Mouse (Mus musculus) liver, adult 2 months (tissue): Measurements from ENCODE around the gene Rdh7. TPM values are rescaled to one million over a fixed set of nuclear protein-coding genes. Genes with fewer than 3 reads are reported as not detected.
"Not testable (repeated sequence)": the region's sequence is repeated elsewhere in the genome, so short reads cannot be mapped to it uniquely, and the experiment has no call there.

ENCODE experiments used
- DNase-seq: peaks from one replicate; pipeline ENCODE4 v3.0.0-alpha.2; 2011; ENCODE audit warnings: low read depth, low spot score; ENCODE audit errors: extremely low read depth
- H3K27ac ChIP-seq: fragments of 200-500 bp; replicated peaks from 2 replicates; pipeline ENCODE4 v1.5.1; 2012; ENCODE audit warnings: low read depth, mild to moderate bottlenecking, control low read depth, inconsistent platforms, low read length; ENCODE audit not compliant: insufficient read depth
- H3K27me3 ChIP-seq: fragments of 200-500 bp; 2 replicates; pipeline ENCODE4 v1.6.1; 2012; ENCODE audit warnings: mild to moderate bottlenecking, moderate library complexity, low read length, inconsistent platforms; ENCODE audit not compliant: control insufficient read depth, insufficient read depth
- H3K36me3 ChIP-seq: fragments of 200-500 bp; 2 replicates; pipeline ENCODE4 v1.6.1; 2012; ENCODE audit warnings: low read length, inconsistent platforms; ENCODE audit not compliant: control insufficient read depth, insufficient read depth
- H3K4me1 ChIP-seq: fragments of 200-500 bp; 2 replicates; pipeline ENCODE4 v1.6.1; 2011; ENCODE audit warnings: low read length; ENCODE audit not compliant: control insufficient read depth, insufficient read depth
- H3K4me3 ChIP-seq: fragments of 200-500 bp; 2 replicates; pipeline ENCODE4 v1.5.1; 2011; ENCODE audit warnings: low read depth, mild to moderate bottlenecking, control low read depth, low read length, moderate library complexity; ENCODE audit not compliant: insufficient read depth
- H3K79me2 ChIP-seq: fragments of 200-500 bp; 2 replicates; pipeline ENCODE4 v1.6.1; 2012; ENCODE audit warnings: inconsistent platforms, mild to moderate bottlenecking, low read length, moderate library complexity; ENCODE audit not compliant: control insufficient read depth, insufficient read depth
- H3K9ac ChIP-seq: fragments of 200-500 bp; 2 replicates; pipeline ENCODE4 v1.6.1; 2012; ENCODE audit warnings: low read depth, mild to moderate bottlenecking, control low read depth, inconsistent platforms, low read length
- CTCF ChIP-seq: fragments of 200-500 bp; IDR thresholded peaks from 2 replicates; pipeline ENCODE4 v1.5.1; 2011; ENCODE audit warnings: low read depth, low read length, control low read depth
- POLR2A ChIP-seq: fragments of 200-500 bp; IDR thresholded peaks from 2 replicates; pipeline ENCODE4 v1.6.1; 2011; ENCODE audit warnings: low read length, control low read depth; ENCODE audit not compliant: insufficient read depth; ENCODE audit errors: extremely low read depth
- WGBS: fragments of 180-500 bp; shearing (Covaris S2); methylation state at CpG from one replicate; pipeline ENCODE4 v1.1.7; 2018; 5-methylcytosine and 5-hydroxymethylcytosine counted together
- polyA plus RNA-seq: library from polyadenylated mRNA; depleted of rRNA; stranded (reverse); fragments of >200 nt; gene quantifications from 2 replicates; pipeline ENCODE4 v1.2.3, GENCODE M21; 2012
- total RNA-seq: library from RNA; depleted of rRNA; stranded (reverse); fragments of >200 nt; gene quantifications from 2 replicates; pipeline ENCODE4 v1.2.3, GENCODE M21; 2014

Gene Rdh7
- total and polyA plus RNA-seq, 2 experiments = 1,219 to 1,436 TPM

DNA sequence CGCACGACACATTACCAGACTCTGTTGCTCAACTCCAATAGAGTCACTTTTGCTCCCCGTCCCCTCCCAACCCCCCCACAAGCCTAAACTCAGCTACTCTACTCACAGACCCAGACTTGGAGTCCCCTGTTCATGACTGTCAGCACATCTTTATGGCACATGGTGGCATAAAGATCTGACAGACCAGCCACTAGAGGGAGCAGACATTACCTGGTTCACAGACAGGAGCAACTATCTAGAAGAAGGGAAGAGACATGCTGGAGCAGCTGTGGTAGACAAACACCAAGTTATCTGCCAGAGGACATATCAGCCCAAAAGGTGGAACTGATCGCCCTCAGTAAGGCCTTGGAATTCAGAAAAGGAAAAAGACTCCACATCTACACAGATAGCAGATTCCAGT lies 16.1 kb downstream of the Rdh7 start:
- no peaks in the 10 kb centered on the region for H3K36me3 ChIP-seq
- TF ChIP-seq CTCF (0 out of 2 replicates have a peak, but pooled peaks have one; percentile 7), POLR2A (no peak)
- peaks cover 13% of the 10 kb centered on the region for H3K4me1 ChIP-seq
- H3K27me3 ChIP-seq = no peaks in the 10 kb centered on the region
- DNase-seq = peak; percentile 77
- peak overlapping the region; percentile 8; the same call in 1 of the 2 replicates for H3K27ac ChIP-seq
- 26% methylated on average over 4 of the region's 4 CpGs for WGBS
- H3K9ac ChIP-seq = no peak overlapping the region
- peaks cover 8% of the 10 kb centered on the region; the same call in 1 of the 2 replicates for H3K79me2 ChIP-seq
- no peak overlapping the region for H3K4me3 ChIP-seq

GRCm38 (mm10) chr10:127866232-127866631 lies 22.4 kb downstream of the Rdh7 start, which contains the start of gene Rdh16f2:
Gene Rdh16f2, plus strand, starts transcription at chr10:127866474.
- Histone ChIP-seq H3K4me1 (peaks cover 17% of the 10 kb centered on the region), H3K27ac (peak within 1 kb of the TSS; percentile 76), H3K79me2 (peaks cover 8% of the 10 kb centered on the region; the same call in 1 of the 2 replicates), H3K27me3 (no peaks in the 10 kb centered on the region), H3K36me3 (no peaks in the 10 kb centered on the region), H3K4me3 (peak within 1 kb of the TSS; percentile 30), H3K9ac (peak within 1 kb of the TSS; percentile 22)
- peak; percentile 95 for DNase-seq
- WGBS = 37% methylated on average over 3 of the region's 3 CpGs
- TF ChIP-seq POLR2A (no peak), CTCF (no peak)

GRCm38 (mm10) chr10:127864931-127865330 lies 23.7 kb downstream of the Rdh7 start:
- Histone ChIP-seq H3K27ac (peak overlapping the region; percentile 67), H3K36me3 (no peaks in the 10 kb centered on the region), H3K27me3 (no peaks in the 10 kb centered on the region), H3K4me1 (peaks cover 17% of the 10 kb centered on the region), H3K9ac (no peak overlapping the region), H3K4me3 (no peak overlapping the region), H3K79me2 (peaks cover 6% of the 10 kb centered on the region; the same call in 1 of the 2 replicates)
- no peak for TF ChIP-seq CTCF
- no peak for TF ChIP-seq POLR2A
- DNase-seq = peak; percentile 89

DNA sequence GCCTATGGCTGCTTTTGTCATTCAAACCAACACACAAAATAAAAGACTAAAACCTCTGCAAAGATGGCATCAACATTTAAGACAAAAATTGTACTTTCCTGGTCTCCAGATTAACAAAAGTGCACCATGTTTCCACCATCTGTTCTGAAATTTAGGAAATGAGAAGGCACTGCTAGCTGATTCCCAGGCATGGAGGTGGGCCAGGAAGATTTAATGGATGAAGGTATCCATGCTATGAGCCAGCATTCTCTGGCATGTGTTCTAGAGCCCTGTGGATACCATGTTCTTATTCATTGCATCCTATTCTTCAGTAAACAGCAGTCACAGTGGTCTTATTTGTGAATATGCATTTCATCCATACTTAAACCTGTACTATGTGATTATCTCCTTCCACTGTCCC lies 32.2 kb downstream of the Rdh7 start:
- Histone ChIP-seq H3K4me1 (no peaks in the 10 kb centered on the region), H3K36me3 (no peaks in the 10 kb centered on the region), H3K79me2 (no peaks in the 10 kb centered on the region), H3K9ac (no peak overlapping the region), H3K27ac (no peak overlapping the region), H3K27me3 (no peaks in the 10 kb centered on the region), H3K4me3 (no peak overlapping the region)
- no peak for DNase-seq
- TF ChIP-seq CTCF (no peak), POLR2A (no peak)

DNA sequence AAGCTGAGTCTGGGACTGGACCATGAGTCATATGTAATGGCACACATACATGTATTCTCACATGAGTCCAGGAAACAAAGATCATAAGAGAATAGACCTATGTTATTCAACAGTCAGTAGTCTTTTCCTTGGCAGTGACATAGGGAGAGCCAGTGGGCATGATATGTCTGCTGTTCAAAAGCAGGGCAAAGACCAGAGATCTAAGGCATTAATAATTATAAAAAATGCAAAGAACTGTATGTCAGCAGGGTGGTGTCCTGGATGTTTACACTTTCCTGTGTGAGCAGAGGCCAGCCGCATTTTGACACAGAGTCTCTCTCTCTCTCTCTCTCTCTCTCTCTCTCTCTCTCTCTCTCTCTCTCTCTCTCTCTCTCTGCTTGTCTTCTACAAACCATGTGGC lies 39.0 kb downstream of the Rdh7 start, which contains the start of gene Rdh19:
Rdh19 (plus strand) TSS at position 301 of the 400 bp plus-strand sequence.
- no peak for TF ChIP-seq CTCF
- no peak for TF ChIP-seq POLR2A
- no peaks in the 10 kb centered on the region for H3K36me3 ChIP-seq
- 79% methylated on average over 1 of the region's 1 CpGs for WGBS

DNA sequence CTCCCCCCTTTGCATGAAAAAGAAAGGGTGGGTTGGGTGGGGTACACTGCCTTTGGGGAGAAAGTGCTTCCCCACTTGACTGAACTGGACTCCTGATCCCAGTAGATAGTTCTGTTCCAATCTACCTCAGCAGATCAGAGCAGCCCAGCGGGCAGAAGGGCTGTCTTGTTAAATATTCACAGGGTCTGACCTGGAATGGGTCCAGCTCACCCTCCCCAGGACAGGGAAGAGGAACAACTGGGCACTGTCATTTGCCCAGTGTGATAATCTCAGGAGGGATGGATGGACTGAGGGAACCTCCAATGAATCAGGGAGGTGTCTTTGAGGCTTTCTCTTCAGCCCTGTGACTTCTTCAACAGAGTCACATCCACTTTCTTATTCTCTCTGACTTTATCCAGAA lies 40.5 kb downstream of the Rdh7 start:
- H3K27me3 ChIP-seq = no peaks in the 10 kb centered on the region
- H3K9ac ChIP-seq = no peak overlapping the region
- H3K4me3 ChIP-seq = no peak overlapping the region
- TF ChIP-seq CTCF (no peak), POLR2A (no peak)
- no peaks in the 10 kb centered on the region for H3K79me2 ChIP-seq
- no peak overlapping the region for H3K27ac ChIP-seq
- H3K4me1 ChIP-seq = peaks cover 4% of the 10 kb centered on the region
- DNase-seq = peak; percentile 84
- no peaks in the 10 kb centered on the region for H3K36me3 ChIP-seq
- WGBS = 27% methylated on average over 1 of the region's 1 CpGs

More for the DNA sequence above, 39.0 kb downstream of the Rdh7 start, which contains the start of gene Rdh19:
- no peak within 1 kb of the TSS for H3K4me3 ChIP-seq
- no peak within 1 kb of the TSS for H3K9ac ChIP-seq
- no peaks in the 10 kb centered on the region for H3K79me2 ChIP-seq
- DNase-seq = no peak
- no peak within 1 kb of the TSS for H3K27ac ChIP-seq
- no peaks in the 10 kb centered on the region for H3K27me3 ChIP-seq
- peaks cover 4% of the 10 kb centered on the region for H3K4me1 ChIP-seq

- H3K27ac ChIP-seq, H3K36me3 ChIP-seq, H3K79me2 ChIP-seq, H3K4me3 ChIP-seq, H3K27me3 ChIP-seq, H3K9ac ChIP-seq, H3K4me1 ChIP-seq, DNase-seq: not testable (repeated sequence)
- whole genome bisulfite sequencing = 94% methylated on average over 5 of the region's 5 CpGs
Measured at GRCm38 (mm10) chr10:127845945-127846344, 42.7 kb downstream of the Rdh7 start.
